Mouse (Mus musculus) thymus, adult 2 months (tissue): ENCODE measurements around the gene Cd276.

ENCODE experiments used
- CTCF ChIP-seq: fragments of 200-500 bp; IDR thresholded peaks from 2 replicates; pipeline ENCODE4 v1.5.1; 2012; ENCODE audit warnings: mild to moderate bottlenecking, control low read depth, low read length, moderate library complexity, borderline replicate concordance; ENCODE audit not compliant: control insufficient read depth, poor library complexity, insufficient read depth; ENCODE audit errors: extremely low read depth
- POLR2A ChIP-seq: fragments of 200-500 bp; IDR thresholded peaks from 2 replicates; pipeline ENCODE4 v1.6.1; 2012; ENCODE audit warnings: mild to moderate bottlenecking, low read length, control low read depth, moderate library complexity; ENCODE audit not compliant: control insufficient read depth, poor library complexity, insufficient read depth; ENCODE audit errors: extremely low read depth

DNA sequence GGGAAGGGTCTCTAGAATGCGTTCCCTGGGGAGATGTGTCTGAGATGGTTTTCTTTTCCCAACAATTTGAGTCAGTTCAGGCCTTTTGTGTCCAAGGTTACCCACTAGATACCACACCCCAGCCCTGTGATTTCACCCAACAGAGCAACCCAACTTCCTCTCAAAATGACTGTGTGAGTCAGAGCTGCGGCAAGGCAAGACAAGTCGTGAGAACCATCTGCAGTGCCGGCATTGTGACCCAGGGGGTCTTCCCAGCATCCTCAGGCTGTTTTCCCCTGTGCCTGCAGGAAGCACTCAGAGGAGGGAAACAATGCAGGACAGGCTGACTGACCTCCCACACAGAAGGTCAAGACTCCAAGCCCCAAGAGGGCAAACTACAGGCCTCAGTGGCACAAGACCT is 6.3 kb downstream of the Cd276 start:
- TF ChIP-seq CTCF (no peak), POLR2A (no peak)
